Mouse (Mus musculus) midbrain, embryonic 14.5 days (tissue): ENCODE measurements at regions not wholly inside any gene's neighbourhood (a gene's known extent, or its start where the extent isn't known, plus 50 kb on each side); places are given as distances from the start of the nearest gene placed in this dataset.
A peak's percentile ranks its signal among the peaks of the same experiment; 100 is the strongest.

ENCODE experiments used
- ATAC-seq: fragments of 200-750 bp; cut with Nextera tagmentation; 2 replicates; pipeline ENCODE4 v1.8.0; 2017; ENCODE audit warnings: moderate number of reproducible peaks, moderate library complexity; ENCODE audit not compliant: low FRiP score, low TSS enrichment
- DNase-seq: peaks from one replicate; pipeline ENCODE4 v3.0.0-alpha.2; 2015
- H3K27ac ChIP-seq: fragments of 300-500 bp; sonication (generic); replicated peaks from 2 replicates; pipeline ENCODE4 v1.5.1; 2014; ENCODE audit warnings: mild to moderate bottlenecking, low read depth, low read length, moderate library complexity
- H3K27me3 ChIP-seq: fragments of 300-500 bp; sonication (generic); 2 replicates; pipeline ENCODE4 v1.6.1; 2014; ENCODE audit warnings: low read length, control low read depth, mixed read lengths; ENCODE audit not compliant: control insufficient read depth, insufficient read depth
- H3K36me3 ChIP-seq: fragments of 300-500 bp; sonication (generic); 2 replicates; pipeline ENCODE4 v1.6.1; 2014; ENCODE audit warnings: low read length, control low read depth; ENCODE audit not compliant: control insufficient read depth, insufficient read depth
- H3K4me1 ChIP-seq: fragments of 300-500 bp; sonication (generic); 2 replicates; pipeline ENCODE4 v1.6.1; 2014; ENCODE audit warnings: mild to moderate bottlenecking, antibody characterized with exemption, low read length, control low read depth; ENCODE audit not compliant: control insufficient read depth, insufficient read depth
- H3K4me2 ChIP-seq: fragments of 300-500 bp; sonication (generic); 2 replicates; pipeline ENCODE4 v1.6.1; 2014; ENCODE audit warnings: mild to moderate bottlenecking, low read length, moderate library complexity
- H3K4me3 ChIP-seq: fragments of 300-500 bp; sonication (generic); replicated peaks from 2 replicates; pipeline ENCODE4 v1.5.1; 2014; ENCODE audit warnings: low read depth, low read length
- H3K9ac ChIP-seq: fragments of 300-500 bp; sonication (generic); replicated peaks from 2 replicates; pipeline ENCODE4 v1.6.1; 2014; ENCODE audit warnings: mild to moderate bottlenecking, low read length, moderate library complexity
- H3K9me3 ChIP-seq: fragments of 300-500 bp; sonication (generic); 2 replicates; pipeline ENCODE4 v1.6.1; 2016; ENCODE audit warnings: low read length, control low read depth, mixed read lengths; ENCODE audit not compliant: control insufficient read depth
- WGBS: fragments of 180-500 bp; shearing (Covaris S2); extraction: QIAGEN DNeasy Blood & Tissue Kit; methylation state at CpG from one replicate; pipeline ENCODE4 v1.1.7; 2014; 5-methylcytosine and 5-hydroxymethylcytosine counted together

DNA sequence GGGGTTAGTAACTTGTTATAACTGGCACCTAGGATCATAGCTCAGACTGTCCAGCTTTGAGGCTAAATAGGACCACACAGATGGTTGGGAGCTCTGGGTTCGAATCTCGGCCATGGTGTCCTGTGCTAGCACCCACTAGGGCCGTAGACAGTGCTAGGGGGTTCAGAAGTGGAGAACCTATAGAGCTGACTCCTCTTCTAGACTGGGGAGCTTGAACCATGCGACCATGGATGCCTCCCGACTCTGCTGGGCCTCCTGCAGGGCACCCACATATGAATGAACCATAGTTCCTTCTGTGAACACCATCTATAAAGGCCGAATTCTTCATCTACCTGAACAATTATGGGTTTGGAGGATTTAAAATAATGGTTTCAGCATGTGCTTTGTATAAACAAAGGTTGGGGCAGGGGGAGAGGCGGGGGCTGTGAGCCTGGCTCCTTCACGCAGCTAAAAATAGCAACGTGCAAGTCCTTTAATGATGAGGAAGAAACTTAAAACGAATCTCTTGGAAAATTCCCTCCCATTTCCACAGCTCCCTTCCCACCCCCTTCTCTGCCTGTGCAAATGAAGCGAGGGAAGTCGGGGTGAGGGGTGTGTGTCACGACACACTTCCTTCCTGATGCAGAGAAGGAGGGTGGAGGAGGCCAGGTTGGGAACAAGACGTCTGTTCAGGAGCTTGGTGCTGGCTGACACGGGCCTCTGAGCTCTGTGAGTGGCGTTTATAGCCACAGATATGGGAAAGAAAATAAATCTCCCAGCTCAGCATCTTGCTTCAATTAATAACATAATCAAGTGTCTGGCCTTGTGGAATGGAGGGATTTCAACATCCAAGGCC, 71.6 kb downstream of the Syf2 start:
- H3K27me3 ChIP-seq = no peaks in the 10 kb centered on the region
- H3K9ac ChIP-seq = no peak overlapping the region
- H3K4me2 ChIP-seq = no peak overlapping the region
- no peaks in the 10 kb centered on the region for H3K36me3 ChIP-seq
- H3K4me1 ChIP-seq = no peaks in the 10 kb centered on the region
- no peak overlapping the region for H3K4me3 ChIP-seq
- no peak for DNase-seq
- ATAC-seq = no peak
- no peak overlapping the region for H3K27ac ChIP-seq
- no peaks in the 10 kb centered on the region for H3K9me3 ChIP-seq
- WGBS = 76% methylated on average over 16 of the region's 16 CpGs

DNA sequence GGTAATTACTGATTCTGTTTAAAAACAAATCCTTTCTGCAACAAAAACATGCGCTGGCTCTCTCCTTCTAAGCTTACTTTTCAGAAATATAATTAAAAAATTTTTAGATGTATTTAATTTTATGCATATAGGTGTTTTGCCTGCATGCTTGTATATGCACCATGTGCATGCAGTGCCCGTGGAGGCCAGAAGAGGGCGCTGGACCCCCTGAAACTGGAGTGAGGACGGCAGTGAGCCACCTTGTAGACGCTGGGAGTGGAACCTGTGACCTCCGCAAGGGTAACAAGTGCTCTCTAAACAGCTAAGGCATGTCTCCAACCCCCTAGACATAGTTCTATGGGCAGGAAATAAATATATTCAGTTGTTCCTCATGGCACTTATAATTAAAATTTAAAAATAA, 80.7 kb downstream of the Syf2 start:
- peaks cover 6% of the 10 kb centered on the region; the same call in 1 of the 2 replicates for H3K4me1 ChIP-seq
- no peaks in the 10 kb centered on the region for H3K9me3 ChIP-seq
- no peak for ATAC-seq
- no peak for DNase-seq
- no peak overlapping the region for H3K27ac ChIP-seq
- 77% methylated on average over 6 of the region's 6 CpGs for WGBS
- H3K27me3 ChIP-seq = no peaks in the 10 kb centered on the region
- no peaks in the 10 kb centered on the region for H3K36me3 ChIP-seq
- no peak overlapping the region for H3K9ac ChIP-seq
- no peak overlapping the region for H3K4me2 ChIP-seq
- H3K4me3 ChIP-seq = no peak overlapping the region

DNA sequence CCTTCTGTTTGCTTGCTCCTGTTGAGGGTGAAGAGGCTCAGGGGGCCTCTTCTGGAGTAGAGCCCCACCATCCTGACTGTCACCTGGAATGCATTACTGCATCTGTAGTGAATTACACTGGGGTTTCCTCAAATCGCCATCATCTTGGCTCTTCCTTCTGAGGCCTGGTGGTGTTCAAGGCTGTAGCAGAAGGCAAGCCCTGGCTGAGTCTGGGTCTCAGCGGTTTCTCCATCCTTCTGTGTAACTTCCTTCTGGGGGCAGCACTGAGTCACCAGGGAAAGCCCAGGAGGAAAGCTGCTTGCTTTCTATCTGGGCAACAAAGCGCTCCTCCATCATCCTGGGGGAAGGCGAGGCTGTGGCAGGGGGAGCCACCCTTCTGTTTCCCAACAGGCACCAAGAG, 82.2 kb downstream of the Syf2 start:
- Histone ChIP-seq H3K36me3 (no peaks in the 10 kb centered on the region), H3K27ac (no peak overlapping the region), H3K4me1 (peaks cover 6% of the 10 kb centered on the region; the same call in 1 of the 2 replicates), H3K9ac (no peak overlapping the region), H3K4me3 (no peak overlapping the region), H3K4me2 (no peak overlapping the region), H3K27me3 (no peaks in the 10 kb centered on the region), H3K9me3 (no peaks in the 10 kb centered on the region)
- 74% methylated on average over 4 of the region's 4 CpGs for WGBS
- no peak for DNase-seq
- ATAC-seq = no peak

DNA sequence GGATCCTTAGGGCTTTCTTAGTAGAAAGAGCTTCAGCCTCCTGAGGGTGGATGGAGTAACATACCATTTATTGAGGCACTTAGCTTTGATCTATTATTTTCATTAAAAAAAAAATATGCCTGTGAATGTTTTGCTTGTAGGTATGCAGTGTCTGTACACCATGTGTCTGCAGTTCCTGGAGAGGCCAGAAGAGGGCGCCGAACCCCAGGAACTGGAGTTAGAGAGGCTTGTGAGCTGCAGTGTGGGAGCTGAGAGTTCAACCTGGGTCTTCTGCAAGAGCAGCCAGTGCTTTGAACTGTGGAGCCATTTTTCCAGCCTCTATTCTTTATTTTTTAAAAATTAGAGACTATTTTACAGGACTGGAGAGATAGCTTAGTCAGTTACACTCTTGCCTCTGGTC, 83.2 kb downstream of the Syf2 start:
- Histone ChIP-seq H3K4me2 (no peak overlapping the region), H3K27ac (no peak overlapping the region), H3K27me3 (no peaks in the 10 kb centered on the region), H3K9ac (no peak overlapping the region), H3K4me1 (peaks cover 6% of the 10 kb centered on the region; the same call in 1 of the 2 replicates), H3K4me3 (no peak overlapping the region), H3K9me3 (no peaks in the 10 kb centered on the region), H3K36me3 (no peaks in the 10 kb centered on the region)
- 63% methylated on average over 2 of the region's 2 CpGs for WGBS
- DNase-seq (no peak), ATAC-seq (no peak)

- H3K36me3 ChIP-seq = no peaks in the 10 kb centered on the region
- no peaks in the 10 kb centered on the region for H3K4me1 ChIP-seq
- H3K27me3 ChIP-seq = no peaks in the 10 kb centered on the region
- ATAC-seq = no peak
- no peak overlapping the region for H3K4me3 ChIP-seq
- DNase-seq = peak; percentile 37
- WGBS = 26% methylated on average over 8 of the region's 8 CpGs
- H3K9ac ChIP-seq = no peak overlapping the region
- H3K4me2 ChIP-seq = no peak overlapping the region
- H3K9me3 ChIP-seq = no peaks in the 10 kb centered on the region
- no peak overlapping the region for H3K27ac ChIP-seq
These were observed 87.3 kb downstream of the Syf2 start for GRCm38 (mm10) chr4:135018018-135018417.

GRCm38 (mm10) chr4:135019120-135019519, 88.4 kb downstream of the Syf2 start:
- H3K9ac ChIP-seq = no peak overlapping the region
- H3K27ac ChIP-seq = no peak overlapping the region
- no peak for ATAC-seq
- no peak overlapping the region for H3K4me3 ChIP-seq
- H3K36me3 ChIP-seq = no peaks in the 10 kb centered on the region
- H3K27me3 ChIP-seq = no peaks in the 10 kb centered on the region
- DNase-seq = no peak
- H3K4me1 ChIP-seq = no peaks in the 10 kb centered on the region
- no peaks in the 10 kb centered on the region for H3K9me3 ChIP-seq
- no peak overlapping the region for H3K4me2 ChIP-seq
- 53% methylated on average over 2 of the region's 2 CpGs for WGBS

GRCm38 (mm10) chr4:135020262-135020991, 89.7 kb downstream of the Syf2 start:
- H3K9me3 ChIP-seq = no peaks in the 10 kb centered on the region
- H3K27me3 ChIP-seq = no peaks in the 10 kb centered on the region
- no peak overlapping the region for H3K9ac ChIP-seq
- H3K36me3 ChIP-seq = no peaks in the 10 kb centered on the region
- ATAC-seq (no peak), DNase-seq (no peak)
- no peak overlapping the region for H3K27ac ChIP-seq
- H3K4me2 ChIP-seq = no peak overlapping the region
- no peak overlapping the region for H3K4me3 ChIP-seq
- 82% methylated on average over 8 of the region's 8 CpGs for WGBS
- H3K4me1 ChIP-seq = no peaks in the 10 kb centered on the region

DNA sequence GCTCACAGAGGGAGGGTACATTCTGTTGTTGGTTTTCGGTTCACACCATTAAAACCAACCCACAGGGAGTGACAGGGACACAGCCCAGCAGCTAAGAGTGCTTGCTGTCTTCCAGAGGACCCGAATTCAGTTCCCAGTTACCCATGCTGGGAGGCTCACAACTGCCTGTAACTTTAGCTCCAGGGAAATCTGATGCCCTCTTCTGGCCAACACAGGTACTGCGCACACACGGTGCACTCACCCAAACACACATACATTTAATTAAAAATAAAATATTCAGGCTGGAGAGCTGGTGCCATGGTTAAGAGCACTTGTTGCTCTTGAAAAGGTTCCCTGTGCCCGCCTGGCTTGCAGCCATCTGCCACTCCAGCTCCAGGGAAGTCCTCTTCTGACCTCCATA, 92.5 kb downstream of the Syf2 start:
- Histone ChIP-seq H3K27ac (no peak overlapping the region), H3K9ac (no peak overlapping the region), H3K27me3 (no peaks in the 10 kb centered on the region), H3K9me3 (no peaks in the 10 kb centered on the region), H3K4me3 (no peak overlapping the region), H3K36me3 (no peaks in the 10 kb centered on the region), H3K4me1 (0 out of 2 replicates have a peak, but pooled peaks cover 2% of the 10 kb centered on the region), H3K4me2 (no peak overlapping the region)
- WGBS = 97% methylated on average over 5 of the region's 5 CpGs
- DNase-seq = no peak
- no peak for ATAC-seq
